Mouse (Mus musculus) megakaryocyte, embryonic 14.5 days (primary cell): ENCODE results near the gene Eno1. TPM values are rescaled to one million over a fixed set of nuclear protein-coding genes. Genes with fewer than 3 reads are reported as not detected.
"Not testable (repeated sequence)": the region's sequence is repeated elsewhere in the genome, so short reads cannot be mapped to it uniquely, and the experiment has no call there.

Source experiments
- H3K27me3 ChIP-seq: replicated peaks from 2 replicates; pipeline ENCODE3; 2012; ENCODE audit warnings: inconsistent platforms
- H3K36me3 ChIP-seq: replicated peaks from 2 replicates; pipeline ENCODE3; 2012; ENCODE audit warnings: low read length, inconsistent platforms, mixed read lengths
- H3K4me1 ChIP-seq: 2 replicates; pipeline ENCODE4 v1.6.1; 2012; ENCODE audit warnings: inconsistent platforms
- H3K4me3 ChIP-seq: replicated peaks from 2 replicates; pipeline ENCODE3; 2012; ENCODE audit warnings: moderate library complexity, mild to moderate bottlenecking, inconsistent platforms
- H3K9me3 ChIP-seq: 2 replicates; pipeline ENCODE4 v1.6.1; 2012; ENCODE audit warnings: inconsistent platforms
- FLI1 ChIP-seq: IDR thresholded peaks from 2 replicates; pipeline ENCODE4 v1.6.1; 2012; ENCODE audit warnings: low read length, inconsistent platforms, mixed read lengths
- GATA1 ChIP-seq: IDR thresholded peaks from 3 replicates; pipeline ENCODE4 v1.6.1; 2012; ENCODE audit warnings: mixed read lengths, low read length, inconsistent platforms, borderline replicate concordance
- polyA plus RNA-seq: library from polyadenylated mRNA; stranded (reverse); fragments of >175 nt; gene quantifications from 2 replicates; pipeline ENCODE4 v1.2.3, GENCODE M21; 2012; ENCODE audit warnings: low replicate concordance; ENCODE audit not compliant: insufficient read depth

Gene Eno1
- polyA plus RNA-seq, 1 experiment, result 2,192 TPM

DNA sequence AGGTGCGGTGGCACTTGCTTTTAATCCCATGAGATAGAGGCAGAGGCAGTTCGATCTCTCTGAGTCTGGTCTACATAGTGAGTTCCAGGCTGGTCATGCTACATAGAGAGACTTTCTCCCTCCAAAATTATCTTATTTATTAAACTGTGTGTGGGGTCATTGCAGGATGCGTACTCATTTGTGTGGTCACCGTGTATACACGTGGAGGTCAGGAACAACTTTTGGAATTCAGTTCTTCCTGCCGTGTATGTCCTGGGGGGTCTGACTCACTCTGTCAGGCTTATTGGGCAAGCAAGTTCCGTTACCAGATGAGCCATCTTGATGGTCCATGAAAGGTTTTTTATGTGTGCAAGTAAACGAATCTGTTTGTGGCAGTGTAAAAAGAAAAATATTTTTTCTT is 50.5 kb downstream of the Eno1 start:
- no peak for TF ChIP-seq FLI1
- no peak for TF ChIP-seq GATA1
- peaks cover 8% of the 10 kb centered on the region for H3K9me3 ChIP-seq
- H3K27me3 ChIP-seq, result no peaks in the 10 kb centered on the region
- no peak overlapping the region for H3K4me3 ChIP-seq
- peaks cover 15% of the 10 kb centered on the region for H3K36me3 ChIP-seq
- peaks cover 39% of the 10 kb centered on the region for H3K4me1 ChIP-seq

- H3K36me3 ChIP-seq, result peaks cover 17% of the 10 kb centered on the region
- not testable (repeated sequence) for H3K27me3 ChIP-seq, H3K9me3 ChIP-seq, H3K4me3 ChIP-seq
- peaks cover 37% of the 10 kb centered on the region for H3K4me1 ChIP-seq
These were observed 50.9 kb downstream of the Eno1 start for GRCm38 (mm10) chr4:150287463-150287862.

- Histone ChIP-seq H3K4me3 (no peak overlapping the region), H3K36me3 (peaks cover 30% of the 10 kb centered on the region), H3K4me1 (peaks cover 42% of the 10 kb centered on the region), H3K9me3 (peaks cover 8% of the 10 kb centered on the region), H3K27me3 (no peaks in the 10 kb centered on the region)
- TF ChIP-seq FLI1 (no peak), GATA1 (no peak)
These were observed 55.4 kb downstream of the Eno1 start for GRCm38 (mm10) chr4:150291900-150292299.

DNA sequence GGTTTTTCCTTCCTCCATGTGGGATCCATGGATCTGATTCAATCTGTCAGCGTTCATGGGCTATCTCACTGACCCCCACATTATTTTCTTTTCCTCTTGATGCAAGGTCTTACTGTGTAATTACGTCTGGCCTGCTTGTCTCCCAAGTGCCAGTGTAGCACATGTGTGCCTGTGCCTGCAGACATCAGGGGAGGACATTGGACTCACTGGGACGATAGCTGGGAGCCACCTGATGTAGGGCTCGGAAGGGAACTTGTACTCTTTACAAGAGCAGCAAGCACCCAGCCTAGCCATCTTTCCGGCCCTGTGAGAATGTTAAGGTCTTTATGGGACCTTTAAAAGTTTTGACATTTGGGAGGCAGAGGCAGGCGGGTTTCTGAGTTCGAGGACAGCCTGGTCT is 58.3 kb downstream of the Eno1 start:
- peaks cover 30% of the 10 kb centered on the region for H3K36me3 ChIP-seq
- H3K27me3 ChIP-seq, result no peaks in the 10 kb centered on the region
- peaks cover 8% of the 10 kb centered on the region for H3K9me3 ChIP-seq
- no peak overlapping the region for H3K4me3 ChIP-seq
- peaks cover 34% of the 10 kb centered on the region for H3K4me1 ChIP-seq
- TF ChIP-seq FLI1, result no peak
- no peak for TF ChIP-seq GATA1

DNA sequence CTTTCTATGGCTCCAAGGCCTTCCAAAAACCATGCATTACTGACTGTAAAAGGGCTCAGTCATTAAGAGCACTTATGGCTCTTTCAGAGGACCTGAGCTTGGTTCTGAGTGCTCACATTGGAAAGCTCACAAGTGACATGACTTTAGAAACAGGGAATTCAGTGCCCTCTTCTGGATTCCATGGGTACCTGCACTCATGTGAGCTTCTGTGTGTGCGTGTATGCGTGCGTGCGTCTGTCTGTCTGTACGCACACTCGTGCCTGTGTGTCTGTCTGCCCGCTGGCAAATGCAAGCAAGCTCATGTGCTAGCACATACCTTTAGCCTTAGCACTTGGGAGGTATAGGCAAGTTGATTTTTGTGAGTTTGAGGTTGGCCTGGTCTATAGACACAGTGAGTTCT is 59.4 kb downstream of the Eno1 start:
- TF ChIP-seq FLI1, result no peak
- TF ChIP-seq GATA1, result no peak
- no peaks in the 10 kb centered on the region for H3K27me3 ChIP-seq
- no peak overlapping the region for H3K4me3 ChIP-seq
- H3K9me3 ChIP-seq, result peaks cover 8% of the 10 kb centered on the region
- H3K4me1 ChIP-seq, result peaks cover 38% of the 10 kb centered on the region
- H3K36me3 ChIP-seq, result peaks cover 25% of the 10 kb centered on the region

Other genes with a start within 250 kb of the Eno1 start
- 4.4 and 6.8 TPM in 2 replicates for gene H6pd, start 227.7 kb upstream of the Eno1 start, polyA plus RNA-seq
- gene Gpr157, start 149.4 kb upstream of the Eno1 start, polyA plus RNA-seq, result 1.1 and 1.9 TPM in 2 replicates
- gene Slc2a5, start 117.4 kb upstream of the Eno1 start, polyA plus RNA-seq, result 0.15 TPM in 1 of 2 replicates, not detected in the other
- gene Slc2a7, start 87.7 kb upstream of the Eno1 start, polyA plus RNA-seq, result not detected in 2 replicates
- gene Car6, start 35.4 kb upstream of the Eno1 start, polyA plus RNA-seq, result not detected in 2 replicates
- 39.0 and 101 TPM in 2 replicates for gene Rere, start 44.9 kb downstream of the Eno1 start, polyA plus RNA-seq